Mouse (Mus musculus): Measurements from ENCODE around the gene Thsd4. TPM values are rescaled to one million over a fixed set of nuclear protein-coding genes. Genes with fewer than 3 reads are reported as not detected.

Thsd4 gene
- polyA plus RNA-seq, 1 experiment from 2014 or later: 9.4 TPM

- Histone ChIP-seq H3K27me3 (no peaks in the 10 kb centered on the region; the same call in 1 of the 2 replicates), H3K9ac (no peak overlapping the region), H3K4me2 (no peak overlapping the region), H3K27ac (no peak overlapping the region), H3K36me3 (replicated peaks) (no peaks in the 10 kb centered on the region), H3K4me3 (replicated peaks) (no peak overlapping the region), H3K4me1 (peaks cover 4% of the 10 kb centered on the region), H3K9me3 (no peaks in the 10 kb centered on the region)
- no peak for ATAC-seq (ENCODE audit: low FRiP score)
- 53% methylated on average over 5 of the region's 5 CpGs for WGBS
Observed at GRCm38 (mm10) chr9:60092428-60092827, 429.4 kb downstream of the Thsd4 start.

DNA sequence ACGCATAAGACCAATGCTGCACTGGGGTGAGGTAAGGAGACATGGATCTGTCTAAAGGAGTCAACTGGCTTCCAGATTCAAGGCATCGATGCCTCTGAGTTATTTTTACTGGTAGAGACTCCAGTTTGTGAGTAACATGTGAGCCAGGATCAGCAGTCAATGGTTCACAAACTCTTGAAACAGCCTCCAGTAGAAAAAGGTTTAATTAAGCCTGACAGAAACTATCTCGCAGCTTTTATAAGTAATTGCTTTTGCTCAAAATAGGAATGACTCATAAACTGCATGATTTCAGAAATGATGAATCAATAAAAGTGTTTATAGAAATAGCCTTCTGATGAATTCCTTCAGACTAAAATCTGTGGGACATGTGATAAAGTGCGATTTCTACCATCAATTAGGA lies 432.4 kb downstream of the Thsd4 start:
- WGBS: 92% methylated on average over 4 of the region's 4 CpGs
- peaks cover 4% of the 10 kb centered on the region for H3K4me1 ChIP-seq
- H3K4me2 ChIP-seq: no peak overlapping the region
- ATAC-seq (ENCODE audit: low FRiP score): no peak
- no peaks in the 10 kb centered on the region for H3K27me3 ChIP-seq
- no peaks in the 10 kb centered on the region for H3K9me3 ChIP-seq
- H3K9ac ChIP-seq: no peak overlapping the region
- no peak overlapping the region for H3K4me3 ChIP-seq (replicated peaks)
- H3K27ac ChIP-seq: no peak overlapping the region
- H3K36me3 ChIP-seq (replicated peaks): no peaks in the 10 kb centered on the region

DNA sequence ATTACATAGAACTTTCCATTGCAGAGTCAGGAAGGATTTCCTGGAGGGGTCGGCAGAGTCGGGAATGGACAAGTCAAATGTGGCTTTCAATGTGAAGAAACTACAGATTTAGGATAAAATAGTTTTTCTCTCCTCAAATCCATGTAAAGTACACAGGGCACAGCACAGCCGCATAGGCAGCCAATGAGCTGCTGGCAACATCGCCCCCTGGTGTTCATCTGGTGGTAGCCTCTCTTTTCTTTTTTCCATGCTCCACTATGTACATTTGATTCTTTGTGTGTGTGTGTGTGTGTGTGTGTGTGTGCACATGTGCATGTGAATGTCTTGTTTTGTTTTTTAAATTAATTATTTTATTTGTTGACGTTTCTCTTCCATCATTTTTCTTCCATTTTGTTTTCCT lies 433.7 kb downstream of the Thsd4 start:
- no peak for ATAC-seq (ENCODE audit: low FRiP score)
- no peaks in the 10 kb centered on the region for H3K9me3 ChIP-seq
- WGBS: 49% methylated on average over 5 of the region's 5 CpGs

GRCm38 (mm10) chr9:60082107-60082581 lies 439.7 kb downstream of the Thsd4 start:
- Histone ChIP-seq H3K36me3 (replicated peaks) (no peaks in the 10 kb centered on the region), H3K4me3 (replicated peaks) (no peak overlapping the region), H3K27me3 (peaks cover 16% of the 10 kb centered on the region), H3K4me1 (peaks cover 10% of the 10 kb centered on the region; the same call in 1 of the 2 replicates), H3K9me3 (no peaks in the 10 kb centered on the region), H3K27ac (no peak overlapping the region), H3K9ac (no peak overlapping the region), H3K4me2 (no peak overlapping the region)
- no peak for ATAC-seq (ENCODE audit: low FRiP score)
- 42% methylated on average over 5 of the region's 5 CpGs for WGBS

More for the DNA sequence above, 433.7 kb downstream of the Thsd4 start:
- Histone ChIP-seq H3K36me3 (replicated peaks) (no peaks in the 10 kb centered on the region), H3K4me2 (no peak overlapping the region), H3K4me1 (peaks cover 4% of the 10 kb centered on the region), H3K27ac (no peak overlapping the region), H3K27me3 (no peaks in the 10 kb centered on the region), H3K4me3 (replicated peaks) (no peak overlapping the region), H3K9ac (no peak overlapping the region)

DNA sequence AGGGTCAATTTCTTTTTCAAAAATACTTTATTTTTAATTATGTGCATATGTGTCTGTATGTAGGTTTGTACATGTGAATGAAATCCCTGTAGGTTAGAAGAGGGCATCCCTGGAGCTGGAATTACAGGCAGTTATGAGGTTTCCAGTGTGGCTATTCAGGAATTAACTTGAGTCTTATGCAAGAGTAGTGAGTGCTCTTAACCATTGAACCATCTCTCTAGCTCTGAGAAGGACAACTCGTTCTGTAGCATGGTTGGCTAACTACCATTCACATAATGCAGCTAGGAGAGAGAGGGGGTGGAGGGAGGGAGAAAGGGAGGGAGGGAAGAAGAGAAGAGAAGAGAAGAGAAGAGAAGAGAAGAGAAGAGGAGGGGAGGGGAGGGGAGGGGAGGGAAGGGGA lies 444.1 kb downstream of the Thsd4 start:
- peaks cover 16% of the 10 kb centered on the region for H3K4me1 ChIP-seq
- peaks cover 27% of the 10 kb centered on the region for H3K27me3 ChIP-seq
- 0 out of 2 replicates have a peak, but pooled peaks cover 2% of the 10 kb centered on the region for H3K9me3 ChIP-seq
- 50% methylated on average over 1 of the region's 1 CpGs for WGBS
- H3K4me2 ChIP-seq: no peak overlapping the region
- no peak overlapping the region for H3K27ac ChIP-seq
- ATAC-seq (ENCODE audit: low FRiP score): no peak
- H3K4me3 ChIP-seq (replicated peaks): no peak overlapping the region
- no peak overlapping the region for H3K9ac ChIP-seq
- H3K36me3 ChIP-seq (replicated peaks): no peaks in the 10 kb centered on the region

GRCm38 (mm10) chr9:60076396-60076795 lies 445.4 kb downstream of the Thsd4 start:
- H3K9me3 ChIP-seq: 0 out of 2 replicates have a peak, but pooled peaks cover 2% of the 10 kb centered on the region
- 8% methylated on average over 4 of the region's 4 CpGs for WGBS
- no peaks in the 10 kb centered on the region for H3K36me3 ChIP-seq (replicated peaks)
- ATAC-seq (ENCODE audit: low FRiP score): no peak
- no peak overlapping the region for H3K27ac ChIP-seq
- H3K9ac ChIP-seq: no peak overlapping the region
- peaks cover 16% of the 10 kb centered on the region for H3K4me1 ChIP-seq
- H3K27me3 ChIP-seq: peaks cover 30% of the 10 kb centered on the region
- no peak overlapping the region for H3K4me3 ChIP-seq (replicated peaks)
- H3K4me2 ChIP-seq: no peak overlapping the region

GRCm38 (mm10) chr9:60071620-60072263 lies 450.1 kb downstream of the Thsd4 start:
- Histone ChIP-seq H3K9me3 (0 out of 2 replicates have a peak, but pooled peaks cover 2% of the 10 kb centered on the region), H3K36me3 (replicated peaks) (no peaks in the 10 kb centered on the region), H3K4me3 (replicated peaks) (no peak overlapping the region), H3K27ac (no peak overlapping the region), H3K4me2 (no peak overlapping the region), H3K9ac (no peak overlapping the region), H3K4me1 (peaks cover 15% of the 10 kb centered on the region), H3K27me3 (peaks cover 11% of the 10 kb centered on the region)
- WGBS: 30% methylated on average over 5 of the region's 5 CpGs
- ATAC-seq (ENCODE audit: low FRiP score): no peak

GRCm38 (mm10) chr9:60067241-60067640 lies 454.6 kb downstream of the Thsd4 start:
- no peak overlapping the region for H3K4me3 ChIP-seq (replicated peaks)
- H3K27me3 ChIP-seq: no peaks in the 10 kb centered on the region
- no peaks in the 10 kb centered on the region for H3K36me3 ChIP-seq (replicated peaks)
- H3K4me2 ChIP-seq: no peak overlapping the region
- H3K9me3 ChIP-seq: no peaks in the 10 kb centered on the region
- H3K27ac ChIP-seq: no peak overlapping the region
- WGBS: 92% methylated on average over 8 of the region's 8 CpGs
- peaks cover 8% of the 10 kb centered on the region; the same call in 1 of the 2 replicates for H3K4me1 ChIP-seq
- no peak for ATAC-seq (ENCODE audit: low FRiP score)
- H3K9ac ChIP-seq: no peak overlapping the region

DNA sequence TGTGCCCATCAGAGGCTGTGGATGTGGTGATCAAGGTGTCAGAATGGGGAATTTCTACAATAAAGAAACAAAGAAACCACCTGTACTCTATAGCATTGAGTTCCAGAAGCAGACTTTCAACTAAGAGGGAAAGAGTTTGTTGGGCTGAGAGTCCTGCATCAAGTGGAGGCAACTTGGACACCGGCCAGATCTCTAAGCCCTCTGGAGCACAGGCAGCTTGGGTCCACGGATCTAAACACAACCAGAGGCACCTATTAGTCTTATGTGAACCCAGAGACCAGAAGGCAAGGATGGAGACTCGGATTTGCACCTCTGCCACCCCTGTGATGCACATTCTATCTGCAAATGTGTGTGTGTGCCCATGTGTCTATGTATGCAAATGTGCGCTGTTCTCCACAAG lies 456.7 kb downstream of the Thsd4 start:
- H3K4me1 ChIP-seq: no peaks in the 10 kb centered on the region
- no peaks in the 10 kb centered on the region for H3K27me3 ChIP-seq
- no peaks in the 10 kb centered on the region for H3K36me3 ChIP-seq (replicated peaks)
- 85% methylated on average over 4 of the region's 4 CpGs for WGBS
- no peak for ATAC-seq (ENCODE audit: low FRiP score)
- no peak overlapping the region for H3K9ac ChIP-seq
- no peaks in the 10 kb centered on the region for H3K9me3 ChIP-seq
- no peak overlapping the region for H3K4me2 ChIP-seq
- H3K4me3 ChIP-seq (replicated peaks): no peak overlapping the region
- H3K27ac ChIP-seq: no peak overlapping the region

DNA sequence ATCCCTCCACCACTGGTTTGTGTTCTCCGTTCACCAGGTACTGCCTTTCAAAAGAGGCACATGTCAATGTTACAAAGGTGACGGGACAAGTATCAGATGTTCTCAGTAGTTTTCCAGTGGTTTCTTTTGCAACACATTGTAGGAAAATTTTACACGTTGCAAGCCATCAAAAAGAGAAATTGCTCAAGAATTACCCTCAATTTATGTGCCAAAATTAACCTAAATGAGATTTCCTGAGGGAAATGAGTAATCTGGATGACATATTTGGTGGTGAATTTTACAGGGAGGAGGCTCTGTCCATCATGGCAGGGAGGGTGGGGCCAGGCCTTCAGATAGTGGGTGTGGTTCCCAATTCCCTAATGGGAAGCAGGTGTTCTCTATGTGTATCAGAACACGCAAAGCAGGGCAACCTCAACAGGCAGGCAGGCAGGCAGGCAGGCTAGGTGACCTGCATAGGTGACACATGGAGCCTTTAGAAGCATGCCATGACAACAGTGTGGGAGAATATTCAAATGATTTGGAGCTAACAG lies 458.6 kb downstream of the Thsd4 start:
- Histone ChIP-seq H3K36me3 (replicated peaks) (no peaks in the 10 kb centered on the region), H3K4me2 (no peak overlapping the region), H3K27me3 (no peaks in the 10 kb centered on the region), H3K4me1 (no peaks in the 10 kb centered on the region), H3K9ac (no peak overlapping the region), H3K27ac (no peak overlapping the region), H3K9me3 (no peaks in the 10 kb centered on the region), H3K4me3 (replicated peaks) (no peak overlapping the region)
- 84% methylated on average over 4 of the region's 4 CpGs for WGBS
- no peak for ATAC-seq (ENCODE audit: low FRiP score)

GRCm38 (mm10) chr9:60056131-60056530 lies 465.7 kb downstream of the Thsd4 start:
- WGBS: 88% methylated on average over 5 of the region's 5 CpGs
- Histone ChIP-seq H3K36me3 (replicated peaks) (no peaks in the 10 kb centered on the region), H3K9ac (no peak overlapping the region), H3K4me3 (replicated peaks) (no peak overlapping the region), H3K27ac (no peak overlapping the region), H3K9me3 (no peaks in the 10 kb centered on the region), H3K27me3 (no peaks in the 10 kb centered on the region), H3K4me2 (no peak overlapping the region), H3K4me1 (no peaks in the 10 kb centered on the region)
- no peak for ATAC-seq (ENCODE audit: low FRiP score)

DNA sequence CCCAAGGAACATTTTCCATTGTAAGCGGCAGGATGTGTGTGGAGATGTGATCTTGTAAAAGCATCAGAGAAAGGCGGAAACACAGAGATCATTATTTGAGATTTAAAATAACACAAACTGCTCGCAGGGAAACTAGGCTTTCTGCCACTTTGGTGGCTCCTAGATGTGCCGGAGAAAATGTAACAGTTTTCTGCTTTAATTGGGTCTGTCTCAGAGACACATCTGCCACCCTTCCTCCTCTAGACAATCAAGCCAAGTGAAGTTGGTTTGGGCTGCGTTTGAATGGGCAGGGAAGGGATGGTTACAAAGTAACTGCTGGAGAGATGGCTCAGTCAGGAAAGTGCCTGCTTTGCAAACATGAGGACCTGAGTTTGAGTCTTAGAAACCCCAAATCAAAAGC lies 466.9 kb downstream of the Thsd4 start:
- Histone ChIP-seq H3K27me3 (no peaks in the 10 kb centered on the region), H3K4me1 (no peaks in the 10 kb centered on the region), H3K4me2 (no peak overlapping the region), H3K4me3 (replicated peaks) (no peak overlapping the region), H3K9ac (no peak overlapping the region), H3K36me3 (replicated peaks) (no peaks in the 10 kb centered on the region), H3K9me3 (no peaks in the 10 kb centered on the region), H3K27ac (no peak overlapping the region)
- WGBS: 74% methylated on average over 5 of the region's 5 CpGs
- ATAC-seq (ENCODE audit: low FRiP score): no peak

DNA sequence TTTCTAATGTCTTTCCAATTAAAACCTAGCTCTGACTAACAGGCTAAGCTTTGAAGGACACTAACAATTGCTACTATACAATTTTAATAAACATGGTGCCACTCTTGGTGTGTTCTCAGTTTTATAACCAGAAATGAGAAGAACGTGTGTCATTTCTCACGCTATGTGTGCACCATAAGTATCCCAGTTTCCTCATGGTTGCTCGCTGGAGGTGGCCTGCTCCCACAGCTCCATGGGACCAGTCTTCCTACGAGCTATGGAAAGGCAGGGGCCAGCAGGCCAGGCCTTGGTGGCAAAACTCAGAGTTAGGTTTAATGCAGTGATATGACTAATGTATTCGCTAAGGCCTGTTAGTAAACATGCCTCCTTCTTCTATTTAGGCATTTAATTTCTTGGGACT lies 468.7 kb downstream of the Thsd4 start:
- Histone ChIP-seq H3K27ac (no peak overlapping the region), H3K4me3 (replicated peaks) (no peak overlapping the region), H3K27me3 (no peaks in the 10 kb centered on the region), H3K9ac (no peak overlapping the region), H3K4me2 (no peak overlapping the region), H3K9me3 (no peaks in the 10 kb centered on the region), H3K4me1 (no peaks in the 10 kb centered on the region), H3K36me3 (replicated peaks) (no peaks in the 10 kb centered on the region)
- 95% methylated on average over 5 of the region's 5 CpGs for WGBS
- ATAC-seq (ENCODE audit: low FRiP score): no peak

All from forebrain, embryonic 12.5 days (tissue).